Mouse (Mus musculus): ENCODE data around the gene Sult2a8. TPM values are rescaled to one million over a fixed set of nuclear protein-coding genes. Genes with fewer than 3 reads are reported as not detected.
"Not testable (repeated sequence)": the region's sequence is repeated elsewhere in the genome, so short reads cannot be mapped to it uniquely, and the experiment has no call there.

Gene Sult2a8
- polyA plus RNA-seq (2012; rRNA removed), result not detected in 2 replicates

DNA sequence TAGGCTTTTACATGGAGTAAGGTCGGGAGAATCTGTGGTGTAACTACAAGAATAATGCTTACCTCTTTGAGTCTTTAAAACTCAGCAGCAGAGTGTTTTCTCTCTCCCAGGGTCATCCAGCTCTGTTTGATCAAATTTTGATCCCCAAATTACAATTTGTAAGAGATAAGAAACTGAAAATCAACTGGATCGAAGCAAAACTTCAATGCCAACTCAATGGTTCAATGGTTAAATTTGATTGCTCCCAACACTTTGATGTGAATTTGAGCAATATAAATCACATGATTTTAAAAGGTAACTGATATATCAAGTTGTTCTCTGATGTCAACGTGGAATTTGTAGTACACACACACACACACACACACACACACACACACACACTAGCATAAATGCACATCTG lies at the start of gene Sult2a8:
Sult2a8 (minus strand) TSS at position 236 of the 400 bp plus-strand sequence.
- DNase-seq (ENCODE audit: low spot score), result no peak

- no peak for DNase-seq (ENCODE audit: low spot score)
Observed at GRCm38 (mm10) chr7:14494130-14494529, 47.6 kb upstream of the Sult2a8 start, which contains the start of gene Sult2a7. Gene Sult2a7, minus strand, starts transcription at chr7:14494230.

- DNase-seq (ENCODE audit: low spot score), result no peak
Observed at GRCm38 (mm10) chr7:14492886-14493285, 46.3 kb upstream of the Sult2a8 start.

GRCm38 (mm10) chr7:14439581-14439980 lies 7.0 kb downstream of the Sult2a8 start:
- DNase-seq (ENCODE audit: low spot score), result no peak

GRCm38 (mm10) chr7:14438484-14438883 lies 8.1 kb downstream of the Sult2a8 start:
- no peak for DNase-seq (ENCODE audit: low spot score)

DNA sequence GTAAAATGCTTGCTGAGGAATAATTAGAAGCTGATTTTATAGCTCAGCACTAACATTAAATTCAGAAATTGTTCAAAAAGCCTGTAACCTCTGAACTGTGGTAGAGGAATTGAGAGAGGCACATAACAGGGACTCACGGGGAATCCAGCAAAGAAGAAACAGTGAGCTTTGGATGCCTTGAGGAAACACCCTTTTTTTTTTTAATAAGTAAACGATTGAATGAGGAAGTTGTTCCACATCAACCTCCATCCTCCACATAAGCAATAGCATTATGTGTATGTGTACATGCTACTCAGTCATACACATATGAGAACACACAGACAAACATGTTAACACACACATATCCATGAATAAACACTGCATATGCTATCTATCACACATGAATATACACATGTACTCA lies 8.5 kb downstream of the Sult2a8 start:
- no peak for DNase-seq (ENCODE audit: low spot score)

- DNase-seq (ENCODE audit: low spot score), result not testable (repeated sequence)
Observed at GRCm38 (mm10) chr7:14399363-14399762, 47.2 kb downstream of the Sult2a8 start.

- no peak for DNase-seq (ENCODE audit: low spot score)
Observed at GRCm38 (mm10) chr7:14396462-14396861, 50.1 kb downstream of the Sult2a8 start.

Other genes with a start within 250 kb of the Sult2a8 start
- gene Sult2a6, start 191.9 kb downstream of the Sult2a8 start, polyA plus RNA-seq (2012; rRNA removed), result not detected in 2 replicates
- gene Obox8, start 113.2 kb downstream of the Sult2a8 start, polyA plus RNA-seq (2012; rRNA removed), result not detected in 2 replicates
- not detected in 2 replicates for gene Sult2a7, start 47.5 kb upstream of the Sult2a8 start, polyA plus RNA-seq (2012; rRNA removed)
- 0.08 and 0.13 TPM in 2 replicates for gene Vmn1r90, start 116.7 kb upstream of the Sult2a8 start, polyA plus RNA-seq (2012; rRNA removed)
- not detected in 2 replicates for gene Obox7, start 212.7 kb upstream of the Sult2a8 start, polyA plus RNA-seq (2012; rRNA removed)